Mouse (Mus musculus) CH12.LX (cell line): ENCODE results near the gene Dmrta2. TPM values are rescaled to one million over a fixed set of nuclear protein-coding genes. Genes with fewer than 3 reads are reported as not detected.

Source experiments
- DNase-seq: peaks from one replicate; pipeline ENCODE4 v3.0.0-alpha.2; 2013; ENCODE audit errors: extremely low read depth
- H3K27ac ChIP-seq: 2 replicates; pipeline ENCODE4 v1.5.1; 2012; ENCODE audit warnings: low read depth, mild to moderate bottlenecking, control low read depth, moderate library complexity; ENCODE audit not compliant: insufficient read depth
- H3K27me3 ChIP-seq: replicated peaks from 2 replicates; pipeline ENCODE3; 2012; ENCODE audit warnings: inconsistent platforms
- H3K36me3 ChIP-seq, 2 experiments: replicated peaks in 1 of 2; 2 replicates each; pipeline versions ENCODE3 to v1.6.1; 2012; ENCODE audit warnings: inconsistent platforms in 1 of 2, low read length in 1 of 2, mild to moderate bottlenecking in 1 of 2, mixed read lengths in 1 of 2, moderate library complexity in 1 of 2; ENCODE audit not compliant: control insufficient read depth in 1 of 2, insufficient read depth in 1 of 2
- H3K4me1 ChIP-seq, 2 experiments: 2 replicates each; pipeline ENCODE4 v1.6.1; 2012; ENCODE audit warnings: inconsistent platforms in 1 of 2, moderate library complexity in 1 of 2; ENCODE audit not compliant: insufficient read depth in 2 of 2, control insufficient read depth in 1 of 2
- H3K4me2 ChIP-seq: 2 replicates; pipeline ENCODE4 v1.6.1; 2012; ENCODE audit warnings: low read depth, mild to moderate bottlenecking, control low read depth; ENCODE audit not compliant: poor library complexity, insufficient read depth, severe bottlenecking
- H3K4me3 ChIP-seq, 3 experiments: fragments of 150-350 bp in 1 of 3; sonication (generic) in 1 of 3; replicated peaks in 1 of 3; 2 replicates each; pipeline versions ENCODE3 to v1.5.1; 2011 to 2012; ENCODE audit warnings: low read depth in 2 of 3, low read length in 2 of 3, mild to moderate bottlenecking in 2 of 3, moderate library complexity in 2 of 3, control low read depth in 1 of 3, improper control_type of control experiment in 1 of 3, inconsistent platforms in 1 of 3, mixed read lengths in 1 of 3; ENCODE audit not compliant: poor library complexity in 1 of 3
- H3K79me2 ChIP-seq: replicated peaks from 2 replicates; pipeline ENCODE4 v1.6.1; 2012; ENCODE audit warnings: mild to moderate bottlenecking, moderate library complexity; ENCODE audit not compliant: control insufficient read depth, poor library complexity, insufficient read depth, severe bottlenecking; ENCODE audit errors: extremely low read depth
- H3K9ac ChIP-seq: 2 replicates; pipeline ENCODE4 v1.6.1; 2012; ENCODE audit warnings: low read depth, mild to moderate bottlenecking, control low read depth, moderate library complexity; ENCODE audit not compliant: insufficient read depth
- H3K9me3 ChIP-seq: replicated peaks from 2 replicates; pipeline ENCODE3; 2012; ENCODE audit warnings: low read length, inconsistent platforms, mixed read lengths
- CTCF ChIP-seq, 2 experiments: IDR thresholded peaks in 1 of 2; conservative IDR thresholded peaks in 1 of 2; 2 replicates each; pipeline ENCODE4 v1.5.1; 2011 to 2012; ENCODE audit warnings: low read depth in 2 of 2, low read length in 2 of 2, improper control_type of control experiment in 1 of 2, inconsistent platforms in 1 of 2, mild to moderate bottlenecking in 1 of 2, moderate library complexity in 1 of 2
- E2F4 ChIP-seq: IDR thresholded peaks from 2 replicates; pipeline ENCODE4 v1.6.1; 2011; ENCODE audit warnings: low read depth, low read length, improper control_type of control experiment; ENCODE audit not compliant: insufficient replicate concordance
- EP300 ChIP-seq: IDR thresholded peaks from 2 replicates; pipeline ENCODE4 v1.6.1; 2011; ENCODE audit warnings: low read length, improper control_type of control experiment
- GABPA ChIP-seq: IDR thresholded peaks from 2 replicates; pipeline ENCODE4 v1.6.1; 2012; ENCODE audit warnings: low read depth, low read length, improper control_type of control experiment, inconsistent platforms; ENCODE audit not compliant: insufficient replicate concordance
- IRF4 ChIP-seq: IDR thresholded peaks from 2 replicates; pipeline ENCODE4 v1.6.1; 2014; ENCODE audit warnings: low read depth, mild to moderate bottlenecking, inconsistent platforms, low read length, improper control_type of control experiment
- JUN ChIP-seq: IDR thresholded peaks from 2 replicates; pipeline ENCODE4 v1.6.1; 2011; ENCODE audit warnings: low read depth, mild to moderate bottlenecking, low read length, improper control_type of control experiment, moderate library complexity; ENCODE audit not compliant: insufficient read depth
- JUND ChIP-seq: conservative IDR thresholded peaks from 2 replicates; pipeline ENCODE4 v1.6.1; 2011; ENCODE audit warnings: low read depth, low read length, improper control_type of control experiment
- KAT2A ChIP-seq: IDR thresholded peaks from 2 replicates; pipeline ENCODE4 v1.6.1; 2012; ENCODE audit warnings: low read length, improper control_type of control experiment, inconsistent platforms; ENCODE audit not compliant: insufficient replicate concordance
- MAFK ChIP-seq: IDR thresholded peaks from 2 replicates; pipeline ENCODE4 v1.6.1; 2011; ENCODE audit warnings: low read length, improper control_type of control experiment; ENCODE audit not compliant: insufficient replicate concordance
- MAX ChIP-seq: IDR thresholded peaks from 2 replicates; pipeline ENCODE4 v1.6.1; 2011; ENCODE audit warnings: low read length, improper control_type of control experiment
- MAZ ChIP-seq: IDR thresholded peaks from 2 replicates; pipeline ENCODE4 v1.6.1; 2012; ENCODE audit warnings: low read depth, mild to moderate bottlenecking, inconsistent platforms, low read length, improper control_type of control experiment, moderate library complexity
- MEF2A ChIP-seq: IDR thresholded peaks from 2 replicates; pipeline ENCODE4 v1.6.1; 2014; ENCODE audit warnings: low read depth, mild to moderate bottlenecking, inconsistent platforms, low read length, improper control_type of control experiment, borderline replicate concordance
- NRF1 ChIP-seq: IDR thresholded peaks from 2 replicates; pipeline ENCODE4 v1.6.1; 2014; ENCODE audit warnings: low read depth, mild to moderate bottlenecking, inconsistent platforms, low read length, improper control_type of control experiment, moderate library complexity
- PAX5 ChIP-seq: IDR thresholded peaks from 2 replicates; pipeline ENCODE4 v1.6.1; 2012; ENCODE audit warnings: low read length, inconsistent platforms, mixed read lengths
- POLR2A ChIP-seq: IDR thresholded peaks from 2 replicates; pipeline ENCODE4 v1.6.1; 2011; ENCODE audit warnings: low read depth, mild to moderate bottlenecking, improper control_type of control experiment, low read length
- RCOR1 ChIP-seq: conservative IDR thresholded peaks from 2 replicates; pipeline ENCODE4 v1.6.1; 2012; ENCODE audit warnings: low read depth, mild to moderate bottlenecking, inconsistent platforms, low read length, improper control_type of control experiment
- SIN3A ChIP-seq: IDR thresholded peaks from 2 replicates; pipeline ENCODE4 v1.6.1; 2012; ENCODE audit warnings: low read length, improper control_type of control experiment, inconsistent platforms
- SMC3 ChIP-seq: IDR thresholded peaks from 2 replicates; pipeline ENCODE4 v1.6.1; 2011; ENCODE audit warnings: low read depth, low read length, improper control_type of control experiment
- TBP ChIP-seq: conservative IDR thresholded peaks from 2 replicates; pipeline ENCODE4 v1.6.1; 2011; ENCODE audit warnings: low read depth, low read length, improper control_type of control experiment
- TCF12 ChIP-seq: IDR thresholded peaks from 2 replicates; pipeline ENCODE4 v1.6.1; 2014; ENCODE audit warnings: low read depth, mild to moderate bottlenecking, inconsistent platforms, low read length, improper control_type of control experiment
- UBTF ChIP-seq: IDR thresholded peaks from 2 replicates; pipeline ENCODE4 v1.6.1; 2012; ENCODE audit warnings: low read depth, mild to moderate bottlenecking, inconsistent platforms, low read length, improper control_type of control experiment, moderate library complexity
- USF1 ChIP-seq: IDR thresholded peaks from 2 replicates; pipeline ENCODE4 v1.6.1; 2014; ENCODE audit warnings: low read depth, mild to moderate bottlenecking, inconsistent platforms, low read length, improper control_type of control experiment
- USF2 ChIP-seq: conservative IDR thresholded peaks from 2 replicates; pipeline ENCODE4 v1.6.1; 2011; ENCODE audit warnings: low read depth, low read length, improper control_type of control experiment
- ZKSCAN1 ChIP-seq: IDR thresholded peaks from 2 replicates; pipeline ENCODE4 v1.6.1; 2012; ENCODE audit warnings: low read depth, inconsistent platforms, low read length, improper control_type of control experiment, borderline replicate concordance
- ZMIZ1 ChIP-seq: IDR thresholded peaks from 2 replicates; pipeline ENCODE4 v1.6.1; 2012; ENCODE audit warnings: low read depth, mild to moderate bottlenecking, inconsistent platforms, low read length, improper control_type of control experiment
- dilution Hi-C: fragments of 300-500 bp; cut with MboI; formaldehyde crosslinking; loops from 2 replicates; pipeline ENCODE4 v1.14.3; 2020; ENCODE audit warnings: low sequenced_read_pairs; ENCODE audit not compliant: extremely low pct_unique_long_range_greater_than_20kb, extremely low pct_ligation_motif_present
- in situ Hi-C: fragments of 300-500 bp; cut with MboI; formaldehyde crosslinking; loops from 3 replicates; pipeline ENCODE4 v1.14.3; 2019; ENCODE audit warnings: low sequenced_read_pairs, low pct_ligation_motif_present, low pct_unique_long_range_greater_than_20kb, mixed read lengths
- polyA plus RNA-seq: library from polyadenylated mRNA; unstranded; fragments of >175 nt; gene quantifications from 2 replicates; pipeline ENCODE4 v1.2.1, GENCODE M21; 2012; ENCODE audit warnings: low read depth; ENCODE audit not compliant: insufficient read length
- total RNA-seq, 2 experiments: library from RNA; depleted of rRNA; stranded (reverse); fragments of 300-350 nt in 1 of 2; fragments of >200 nt in 1 of 2; gene quantifications; 2 replicates each; pipeline ENCODE4 v1.2.3; 2012 to 2014

Dmrta2 gene
- total and polyA plus RNA-seq, 3 experiments, result 0.04 to 0.13 TPM; not detected in 1

DNA sequence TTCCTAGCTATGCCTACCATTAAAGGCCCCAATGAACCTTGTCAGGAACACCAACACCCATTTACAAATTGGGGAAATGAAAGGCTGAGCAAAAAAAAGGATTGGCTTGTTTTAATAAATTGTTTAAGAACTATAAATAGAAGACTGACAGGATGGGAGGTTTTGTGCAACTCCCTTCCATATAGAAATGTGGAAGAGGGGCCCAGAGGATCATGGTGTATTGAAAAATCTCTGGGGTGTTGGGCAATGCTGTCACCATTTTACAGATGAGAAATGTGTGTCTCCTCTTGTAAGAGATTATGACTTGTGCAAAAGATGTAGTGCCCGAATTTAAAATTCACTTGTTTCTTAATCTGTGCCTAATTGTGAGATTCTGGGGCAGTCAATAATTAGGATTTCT, 24.3 kb upstream of the Dmrta2 start:
- Histone ChIP-seq H3K79me2 (no peaks in the 10 kb centered on the region), H3K4me3 (no peak overlapping the region), H3K4me2 (no peak overlapping the region), H3K9me3 (no peaks in the 10 kb centered on the region), H3K27ac (no peak overlapping the region)
- in situ Hi-C loops, result no loop called here
- TF ChIP-seq E2F4 (no peak), MEF2A (no peak), USF1 (no peak), ZKSCAN1 (no peak), JUND (no peak), MAZ (no peak), SMC3 (no peak), GABPA (no peak), ZMIZ1 (no peak), NRF1 (no peak), POLR2A (no peak), PAX5 (no peak), MAX (no peak), KAT2A (no peak), TCF12 (no peak), TBP (no peak)
- TF ChIP-seq, all 38 proteins: peak for 0
- Histone ChIP-seq H3K36me3 (peaks cover 0 to 33% of the 10 kb centered on the region in 2 experiments), H3K4me1 (peaks cover 0 to 2% of the 10 kb centered on the region in 2 experiments; a peak in 1 of 4 replicates), H3K9ac (no peak overlapping the region), H3K27me3 (no peaks in the 10 kb centered on the region)
- dilution Hi-C loops, result no loop called here
- no peak for DNase-seq

- dilution Hi-C loops, result no loop called here
- Histone ChIP-seq H3K36me3 (peaks cover 19 to 45% of the 10 kb centered on the region in 2 experiments), H3K27ac (no peak overlapping the region), H3K9me3 (no peaks in the 10 kb centered on the region), H3K4me1 (peaks cover 5 to 22% of the 10 kb centered on the region in 2 experiments), H3K4me2 (no peak overlapping the region), H3K79me2 (no peaks in the 10 kb centered on the region), H3K9ac (no peak overlapping the region), H3K27me3 (no peaks in the 10 kb centered on the region), H3K4me3 (no peak overlapping the region)
- in situ Hi-C loops, result no loop called here
- no peak for TF ChIP-seq CTCF (conservative IDR thresholded peaks at IDR 0.05 in 1 of 2, IDR thresholded peaks at IDR 0.05 in 1 of 2; ENCODE audit: low read depth in 2 of 2, low read length in 2 of 2)
- no peak for TF ChIP-seq JUND
- no peak for TF ChIP-seq JUN
- TF ChIP-seq EP300, result 0 out of 2 replicates have a peak, but pooled peaks have one; percentile 19
- no peak for TF ChIP-seq ZKSCAN1
- TF ChIP-seq PAX5, result no peak
- TF ChIP-seq USF1, result no peak
- no peak for TF ChIP-seq USF2
- no peak for TF ChIP-seq RCOR1
- no peak for TF ChIP-seq MAZ
- no peak for TF ChIP-seq UBTF
- TF ChIP-seq IRF4, result peak; percentile 80
- no peak for TF ChIP-seq MAFK
- TF ChIP-seq MEF2A, result peak; percentile 62; the same call in 1 of the 2 replicates
- TF ChIP-seq SIN3A, result no peak
- no peak for TF ChIP-seq ZMIZ1
- peak; percentile 71 for DNase-seq
Observed at GRCm38 (mm10) chr4:109960201-109960935, 17.5 kb upstream of the Dmrta2 start.
